Mouse (Mus musculus) thymus, postnatal 14 days (tissue): ENCODE data around the gene Olfr1054.
"Not testable (repeated sequence)": the region's sequence is repeated elsewhere in the genome, so short reads cannot be mapped to it uniquely, and the experiment has no call there.

Source experiments
- DNase-seq: peaks from one replicate; pipeline ENCODE4 v3.0.0; 2021

Olfr1054 gene

DNA sequence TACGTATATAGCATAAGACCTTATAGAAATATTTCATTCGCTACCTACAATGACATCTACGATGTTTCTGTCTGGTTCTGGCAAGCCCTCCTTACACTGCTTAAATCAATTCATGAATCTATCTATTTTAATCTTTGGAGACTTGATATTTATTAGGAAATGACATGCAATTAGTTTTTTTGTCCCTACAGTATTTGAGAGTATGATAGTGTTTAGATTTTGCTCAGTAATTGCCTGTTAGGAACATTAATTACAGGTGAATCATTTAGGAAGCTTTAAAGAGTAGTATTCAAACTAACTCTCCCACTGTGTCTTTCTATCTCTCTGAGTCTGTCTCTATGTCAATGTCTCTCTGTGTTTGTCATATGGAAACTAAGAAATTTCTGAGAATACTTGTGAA lies at the start of gene Olfr1054:
Gene Olfr1054, minus strand, starts transcription at position 101 of the 400 bp plus-strand sequence.
- no peak for DNase-seq

DNA sequence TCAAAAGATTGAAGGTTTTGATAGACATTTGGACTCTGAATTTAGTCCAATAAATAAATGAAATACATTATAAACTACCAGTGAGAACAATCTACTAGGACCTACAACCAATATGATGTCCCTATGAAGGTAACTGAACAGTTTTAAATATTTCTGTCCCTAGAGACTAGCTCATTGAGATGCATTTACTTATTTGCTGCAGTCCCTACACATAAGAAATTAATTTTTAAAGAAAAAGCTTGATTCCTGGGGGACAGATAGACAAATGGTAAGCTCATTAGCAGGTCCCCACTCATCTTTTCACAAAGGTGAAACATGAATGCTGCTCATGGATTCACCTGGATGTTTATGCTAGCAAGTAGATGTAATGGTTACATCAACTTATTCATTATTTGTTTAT lies 43.1 kb upstream of the Olfr1054 start, which contains the start of gene Olfr1057:
Gene Olfr1057, minus strand, starts transcription at position 101 of the 400 bp plus-strand sequence.
- DNase-seq: no peak

DNA sequence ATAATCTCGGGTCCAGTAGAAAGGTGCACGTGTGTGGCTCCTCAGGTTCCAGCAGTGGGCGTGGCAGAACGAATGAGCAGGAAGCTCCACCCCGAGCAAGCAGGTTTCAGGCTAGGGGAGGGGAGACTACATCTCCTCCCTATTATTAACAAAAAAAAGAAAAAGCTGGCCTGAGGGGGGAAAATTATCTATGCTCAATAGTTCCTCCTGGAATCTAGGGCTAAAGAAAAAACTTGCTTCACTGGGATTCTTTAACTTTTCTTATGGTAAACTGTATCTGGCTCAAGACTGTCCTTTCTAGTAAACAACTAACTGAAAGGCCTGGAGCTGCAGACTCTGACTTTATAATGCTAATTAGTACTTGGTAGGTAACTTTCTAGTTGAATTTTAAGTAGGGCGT lies 31.1 kb upstream of the Olfr1054 start:
- not testable (repeated sequence) for DNase-seq

DNA sequence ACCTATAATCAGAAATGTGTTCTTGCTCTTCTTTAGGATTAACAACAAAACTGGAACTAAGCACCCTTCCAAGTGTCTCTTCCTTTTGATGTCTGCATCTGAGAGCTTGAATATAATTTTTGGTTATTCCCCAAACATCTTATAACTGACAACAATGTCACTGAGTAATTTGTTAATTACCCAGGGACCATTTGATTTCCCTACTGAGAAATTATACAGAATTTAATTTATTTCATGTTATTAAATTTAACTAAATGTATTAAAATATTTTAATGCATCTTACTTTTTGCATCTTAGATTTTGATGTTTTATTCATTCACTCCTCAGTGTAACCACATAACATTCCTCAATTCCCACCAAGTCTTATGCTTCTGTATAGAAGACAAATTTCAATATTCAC lies 27.1 kb upstream of the Olfr1054 start, which contains the start of gene Olfr1056:
Gene Olfr1056, minus strand, starts transcription at position 101 of the 400 bp plus-strand sequence.
- DNase-seq: no peak

GRCm38 (mm10) chr2:86351751-86352150 lies 16.5 kb upstream of the Olfr1054 start:
- not testable (repeated sequence) for DNase-seq

DNA sequence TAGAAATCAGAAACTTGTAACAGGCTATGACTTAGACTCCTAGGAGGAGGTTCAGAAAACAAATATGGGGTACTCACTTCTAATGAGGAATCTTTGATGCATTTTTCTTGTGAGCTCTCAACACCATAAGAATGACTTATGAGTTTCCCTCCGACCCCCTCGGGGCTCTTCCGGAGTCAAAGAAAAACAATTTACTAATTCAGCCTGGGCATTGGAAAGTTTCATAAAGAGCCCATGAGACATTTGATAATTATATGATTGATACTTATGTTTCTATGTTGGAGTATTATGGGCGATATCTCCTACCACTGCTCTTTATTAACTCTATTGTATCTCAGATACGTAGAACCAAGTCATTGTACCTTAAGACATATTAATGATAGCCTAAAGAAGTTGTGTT lies 15.0 kb upstream of the Olfr1054 start, which contains the start of gene Olfr1055:
Gene Olfr1055, minus strand, starts transcription at position 101 of the 400 bp plus-strand sequence.
- no peak for DNase-seq

GRCm38 (mm10) chr2:86315184-86315583 lies 20.0 kb downstream of the Olfr1054 start, which contains the start of gene Olfr1053:
Olfr1053 (minus strand) TSS chr2:86315284.
- DNase-seq: no peak

DNA sequence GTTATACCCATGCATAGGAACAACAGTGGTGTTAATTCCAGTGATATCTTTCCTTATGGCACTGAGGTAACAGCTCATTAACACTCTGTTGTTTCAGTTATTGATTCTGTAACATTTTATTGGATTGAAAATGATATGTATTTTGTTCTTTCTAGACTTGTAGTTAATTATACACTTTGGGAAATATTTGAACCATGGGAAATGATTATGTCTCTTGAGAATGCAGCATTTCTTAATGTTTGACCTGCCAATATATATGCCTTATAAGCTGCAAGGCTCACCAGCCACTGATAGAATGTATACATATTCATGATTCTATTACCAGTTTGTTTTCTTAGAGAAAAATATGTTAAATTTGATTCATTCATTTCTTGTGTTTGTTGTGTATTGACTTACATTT lies 43.1 kb downstream of the Olfr1054 start, which contains the start of gene Olfr1052:
Gene Olfr1052, plus strand, starts transcription at position 301 of the 400 bp plus-strand sequence.
- DNase-seq: no peak
